Mouse (Mus musculus) regulatory T cell (primary cell): Measurements from ENCODE around the gene Lhx3.

Experiments used
- in situ Hi-C: fragments of 300-600 bp; cut with MboI, MseI; formaldehyde crosslinking; loops from one replicate; pipeline ENCODE4 v1.15.1; 2025; ENCODE audit warnings: high pct_unique_total_duplicates

The Lhx3 gene

GRCm38 (mm10) chr2:26208126-26208789, at the start of gene Lhx3:
Lhx3 (minus strand) TSS chr2:26208289.
- in situ Hi-C loops, result no loop called here

GRCm38 (mm10) chr2:26257315-26258096, 49.4 kb upstream of the Lhx3 start:
- in situ Hi-C loops, result loop anchor here (10.0 kb wide), 1 partner anchor 853 kb away; no protein-coding TSS in a partner anchor

GRCm38 (mm10) chr2:26254816-26255215, 46.7 kb upstream of the Lhx3 start:
- in situ Hi-C loops, result loop anchor here (10.0 kb wide), 1 partner anchor 850 kb away; no protein-coding TSS in a partner anchor

- in situ Hi-C loops, result loop anchor here (10.0 kb wide), 1 partner anchor 848 kb away; no protein-coding TSS in a partner anchor
Observed at GRCm38 (mm10) chr2:26252514-26253206, 44.6 kb upstream of the Lhx3 start.

GRCm38 (mm10) chr2:26247531-26247930, 39.4 kb upstream of the Lhx3 start:
- in situ Hi-C loops, result no loop called here

- in situ Hi-C loops, result no loop called here
Observed at GRCm38 (mm10) chr2:26240841-26241240, 32.8 kb upstream of the Lhx3 start.

GRCm38 (mm10) chr2:26240330-26240729, 32.2 kb upstream of the Lhx3 start:
- in situ Hi-C loops, result no loop called here

- in situ Hi-C loops, result no loop called here
Observed at GRCm38 (mm10) chr2:26237290-26237782, 29.2 kb upstream of the Lhx3 start, which contains the start of gene Qsox2. Qsox2 (minus strand) TSS chr2:26237525.

GRCm38 (mm10) chr2:26236681-26237289, 28.7 kb upstream of the Lhx3 start:
- in situ Hi-C loops, result no loop called here

GRCm38 (mm10) chr2:26234771-26235170, 26.7 kb upstream of the Lhx3 start:
- in situ Hi-C loops, result no loop called here

GRCm38 (mm10) chr2:26234253-26234652, 26.2 kb upstream of the Lhx3 start:
- in situ Hi-C loops, result no loop called here

GRCm38 (mm10) chr2:26231366-26231765, 23.3 kb upstream of the Lhx3 start:
- in situ Hi-C loops, result no loop called here

- in situ Hi-C loops, result no loop called here
Observed at GRCm38 (mm10) chr2:26230253-26230652, 22.2 kb upstream of the Lhx3 start.

- in situ Hi-C loops, result loop anchor here (10.0 kb wide), 1 partner anchor 73 kb away; no protein-coding TSS in a partner anchor
Observed at GRCm38 (mm10) chr2:26227788-26228187, 19.7 kb upstream of the Lhx3 start.

- in situ Hi-C loops, result loop anchor here (10.0 kb wide), 1 partner anchor 70 kb away; no protein-coding TSS in a partner anchor
Observed at GRCm38 (mm10) chr2:26225242-26225641, 17.2 kb upstream of the Lhx3 start.

GRCm38 (mm10) chr2:26223961-26224360, 15.9 kb upstream of the Lhx3 start:
- in situ Hi-C loops, result loop anchor here (10.0 kb wide), 1 partner anchor 69 kb away; no protein-coding TSS in a partner anchor

GRCm38 (mm10) chr2:26214526-26214925, 6.4 kb upstream of the Lhx3 start:
- in situ Hi-C loops, result no loop called here

- in situ Hi-C loops, result no loop called here
Observed at GRCm38 (mm10) chr2:26209566-26209965, 1.5 kb upstream of the Lhx3 start.

- in situ Hi-C loops, result no loop called here
Observed at GRCm38 (mm10) chr2:26207559-26207958, 530 bp downstream of the Lhx3 start.

- in situ Hi-C loops, result no loop called here
Observed at GRCm38 (mm10) chr2:26205761-26206160, 2.3 kb downstream of the Lhx3 start.

- in situ Hi-C loops, result no loop called here
Observed at GRCm38 (mm10) chr2:26205126-26205525, 3.0 kb downstream of the Lhx3 start.
